Mouse (Mus musculus) ES-Bruce4 (cell line): ENCODE measurements at regions not wholly inside any gene's neighbourhood (a gene's known extent, or its start where the extent isn't known, plus 50 kb on each side); places are given as distances from the start of the nearest gene placed in this dataset.

Experiments used
- CTCF ChIP-seq: IDR thresholded peaks from one replicate; pipeline ENCODE4 v1.8.1; 2011; ENCODE audit warnings: low read depth, low read length
- EP300 ChIP-seq: IDR thresholded peaks from 2 replicates; pipeline ENCODE4 v1.6.1; 2011; ENCODE audit warnings: low read depth, low read length; ENCODE audit not compliant: insufficient read depth
- POLR2A ChIP-seq: IDR thresholded peaks from one replicate; pipeline ENCODE4 v1.8.1; 2011; ENCODE audit warnings: low read length; ENCODE audit not compliant: insufficient read depth

DNA sequence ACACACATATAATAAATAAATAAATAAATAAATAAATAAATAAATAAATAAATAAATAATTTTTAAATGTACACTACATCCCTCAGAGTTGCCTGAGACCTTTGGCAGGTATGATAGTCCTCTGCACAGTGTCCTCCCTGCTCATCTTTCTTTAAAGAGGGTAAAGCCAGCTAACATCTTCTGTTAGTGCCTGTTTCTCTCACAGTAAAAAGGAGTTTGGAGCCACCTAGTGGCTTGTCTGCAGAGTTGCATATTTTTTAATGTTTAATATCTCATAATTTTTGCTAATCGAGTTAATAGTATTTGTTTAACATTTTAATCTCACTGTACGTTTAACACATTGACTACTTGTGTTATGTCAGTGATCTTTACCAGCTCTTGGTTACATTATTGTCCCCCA, 213.5 kb upstream of the Pkdcc start:
- TF ChIP-seq POLR2A (no peak), CTCF (no peak), EP300 (no peak)
